Mouse (Mus musculus) bone marrow macrophage, adult 2 months (primary cell): ENCODE data around the gene Cbx2. TPM values are rescaled to one million over a fixed set of nuclear protein-coding genes. Genes with fewer than 3 reads are reported as not detected.
A peak's percentile ranks its signal among the peaks of the same experiment; 100 is the strongest.

ENCODE experiments used
- H3K27ac ChIP-seq: 2 replicates; pipeline ENCODE4 v1.5.1; 2012; ENCODE audit warnings: low read depth, low read length; ENCODE audit not compliant: insufficient read depth
- H3K4me1 ChIP-seq: 2 replicates; pipeline ENCODE4 v1.6.1; 2012; ENCODE audit warnings: low read length; ENCODE audit not compliant: control insufficient read depth, insufficient read depth
- H3K4me3 ChIP-seq: 2 replicates; pipeline ENCODE4 v1.5.1; 2012; ENCODE audit warnings: mild to moderate bottlenecking, low read length, moderate library complexity; ENCODE audit not compliant: insufficient read depth
- CTCF ChIP-seq: IDR thresholded peaks from 2 replicates; pipeline ENCODE4 v1.5.1; 2012; ENCODE audit warnings: low read depth, mild to moderate bottlenecking, low read length, moderate library complexity
- POLR2A ChIP-seq: IDR thresholded peaks from 2 replicates; pipeline ENCODE4 v1.6.1; 2012; ENCODE audit warnings: mild to moderate bottlenecking, low read depth, low read length, borderline replicate concordance
- polyA plus RNA-seq: library from polyadenylated mRNA; stranded (reverse); fragments of >200 nt; gene quantifications from 2 replicates; pipeline ENCODE4 v1.2.4, GENCODE M21; 2012; ENCODE audit not compliant: missing spikeins, insufficient read depth, insufficient read length

Cbx2 gene
- polyA plus RNA-seq, 1 experiment = 2.0 TPM

DNA sequence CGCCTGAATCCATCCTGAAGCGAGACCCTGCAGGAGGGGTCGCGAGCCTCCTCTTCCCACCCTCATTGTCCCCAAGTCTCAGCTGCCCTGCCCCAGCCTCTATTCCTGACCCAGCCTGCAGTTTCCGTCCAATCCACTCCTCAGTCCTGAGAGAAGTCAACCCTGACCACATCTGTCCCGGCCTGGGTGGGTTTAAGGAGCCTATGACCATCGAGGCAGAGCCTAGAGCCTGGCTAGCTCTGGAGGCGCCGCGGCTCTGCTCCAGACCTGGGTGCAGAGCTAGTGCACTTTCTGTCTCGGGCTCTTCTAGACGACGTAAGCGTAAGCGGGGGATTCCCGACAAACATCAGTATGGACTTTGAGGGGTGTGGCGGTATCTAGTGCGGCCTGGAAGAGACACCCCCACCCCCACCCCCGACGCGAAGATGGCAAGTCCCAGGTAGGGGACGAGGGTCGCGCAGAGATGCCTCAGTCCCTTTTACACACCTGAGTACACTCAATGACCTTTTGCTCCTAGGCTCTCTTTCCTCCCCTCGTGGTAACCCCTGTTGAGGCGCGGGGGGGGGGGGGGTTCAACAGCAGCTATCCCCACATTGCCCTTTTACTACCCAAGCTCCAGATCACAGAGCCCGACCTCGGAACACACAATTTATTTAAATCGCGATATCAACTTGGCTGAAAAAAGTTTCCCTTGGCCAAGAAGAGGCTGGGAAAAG lies 19.1 kb downstream of the Cbx2 start:
- H3K4me1 ChIP-seq = peaks cover 12% of the 10 kb centered on the region

DNA sequence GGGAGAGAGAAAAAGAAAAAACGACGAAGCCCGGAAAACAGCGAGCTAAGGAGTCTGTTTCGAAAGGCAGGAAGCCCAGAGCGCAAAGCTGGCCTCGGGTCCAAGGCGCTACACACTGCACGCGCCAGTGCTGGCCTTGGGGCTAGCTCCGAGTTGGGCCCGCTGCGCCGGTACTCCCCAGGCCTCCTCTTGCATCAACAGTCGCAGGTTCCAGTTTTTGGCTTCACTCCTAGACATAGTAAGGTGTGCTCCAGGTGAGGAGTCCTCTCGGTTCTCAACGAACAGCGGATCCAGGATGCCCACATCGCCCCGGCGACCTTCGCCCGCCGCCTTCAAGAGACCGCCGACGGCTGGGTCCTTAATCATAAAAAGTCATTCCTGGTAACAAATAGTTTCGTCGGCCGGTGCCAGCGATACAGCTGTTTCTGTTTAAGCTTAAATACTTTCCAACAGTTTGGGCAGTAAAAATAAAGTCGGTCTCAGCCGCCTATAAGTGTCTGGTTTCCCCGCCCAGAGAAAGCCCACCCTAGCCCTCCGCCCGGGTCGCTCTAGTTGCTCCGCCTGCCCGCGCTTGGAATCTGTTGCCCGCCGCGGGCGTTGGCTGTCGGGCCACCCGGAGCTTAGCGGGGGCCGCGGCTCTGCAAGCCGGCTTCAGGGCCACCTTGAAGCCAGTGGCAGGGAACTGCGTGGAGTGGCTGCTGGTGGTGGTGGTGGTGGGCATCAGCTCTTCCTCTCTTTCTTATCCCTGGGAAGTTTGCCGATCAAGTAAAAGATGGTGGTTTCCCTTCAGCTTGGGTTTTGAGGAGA lies 19.9 kb downstream of the Cbx2 start:
- Histone ChIP-seq H3K4me1 (peaks cover 12% of the 10 kb centered on the region), H3K4me3 (no peak overlapping the region), H3K27ac (no peak overlapping the region)
- no peak for TF ChIP-seq CTCF
- TF ChIP-seq POLR2A = no peak

More for the DNA sequence above, 19.1 kb downstream of the Cbx2 start:
- no peak for TF ChIP-seq POLR2A
- no peak for TF ChIP-seq CTCF
- peak overlapping the region; percentile 80 for H3K4me3 ChIP-seq
- no peak overlapping the region for H3K27ac ChIP-seq

DNA sequence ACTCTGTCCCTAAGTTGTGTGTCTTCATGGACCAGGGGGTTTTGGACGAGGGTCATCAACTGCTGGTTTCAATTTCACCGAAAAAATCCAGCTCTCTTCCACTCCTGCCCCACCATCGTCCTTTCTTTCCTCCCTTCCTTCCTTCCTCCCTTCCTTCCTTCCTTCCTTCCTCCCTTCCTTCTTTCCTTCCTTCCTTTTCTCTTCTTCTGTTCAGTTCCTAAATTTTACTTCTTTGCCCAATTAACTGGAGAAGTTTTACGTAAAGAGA lies 20.4 kb downstream of the Cbx2 start:
- TF ChIP-seq POLR2A (no peak), CTCF (no peak)
- Histone ChIP-seq H3K4me3 (no peak overlapping the region), H3K4me1 (peaks cover 12% of the 10 kb centered on the region), H3K27ac (no peak overlapping the region)

DNA sequence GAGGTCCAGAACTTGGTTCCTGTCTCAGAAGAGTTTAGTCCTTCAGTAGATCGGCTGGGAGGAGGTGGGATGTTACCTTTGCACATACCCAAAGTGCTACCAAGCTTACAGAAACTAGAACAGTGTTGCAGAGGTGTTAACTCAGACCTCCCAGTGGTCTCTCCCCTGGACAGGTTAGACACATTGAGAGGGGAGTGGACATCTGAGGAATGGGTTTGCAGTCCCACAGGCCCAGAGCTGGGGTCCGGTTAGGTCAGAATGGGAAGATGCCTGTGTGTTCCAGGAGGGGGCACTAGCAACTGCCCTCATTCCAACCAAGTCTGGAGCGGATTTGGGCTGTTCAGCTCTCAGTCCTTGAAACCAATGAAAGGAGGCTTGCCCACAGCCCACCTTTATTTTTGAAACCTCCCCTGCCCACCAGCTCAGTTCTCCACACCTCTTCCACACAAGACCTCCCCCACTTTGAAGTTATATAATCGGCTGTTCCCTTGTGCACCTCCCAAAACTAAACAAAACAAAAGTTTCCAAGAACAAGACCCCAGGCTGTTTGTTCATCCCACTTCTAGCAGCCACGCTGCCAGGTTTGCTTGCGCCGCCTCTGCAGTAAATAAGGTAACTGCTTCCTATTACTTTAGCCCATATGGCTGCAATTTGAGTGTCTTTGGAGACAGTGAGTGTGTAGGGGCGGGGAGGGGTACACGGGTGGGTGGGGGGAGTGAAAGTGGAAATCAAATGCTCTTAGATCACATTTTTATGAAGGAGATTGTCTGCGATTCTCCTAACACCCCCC lies 21.2 kb downstream of the Cbx2 start:
- peaks cover 12% of the 10 kb centered on the region for H3K4me1 ChIP-seq
- no peak for TF ChIP-seq POLR2A
- TF ChIP-seq CTCF = peak; percentile 38

DNA sequence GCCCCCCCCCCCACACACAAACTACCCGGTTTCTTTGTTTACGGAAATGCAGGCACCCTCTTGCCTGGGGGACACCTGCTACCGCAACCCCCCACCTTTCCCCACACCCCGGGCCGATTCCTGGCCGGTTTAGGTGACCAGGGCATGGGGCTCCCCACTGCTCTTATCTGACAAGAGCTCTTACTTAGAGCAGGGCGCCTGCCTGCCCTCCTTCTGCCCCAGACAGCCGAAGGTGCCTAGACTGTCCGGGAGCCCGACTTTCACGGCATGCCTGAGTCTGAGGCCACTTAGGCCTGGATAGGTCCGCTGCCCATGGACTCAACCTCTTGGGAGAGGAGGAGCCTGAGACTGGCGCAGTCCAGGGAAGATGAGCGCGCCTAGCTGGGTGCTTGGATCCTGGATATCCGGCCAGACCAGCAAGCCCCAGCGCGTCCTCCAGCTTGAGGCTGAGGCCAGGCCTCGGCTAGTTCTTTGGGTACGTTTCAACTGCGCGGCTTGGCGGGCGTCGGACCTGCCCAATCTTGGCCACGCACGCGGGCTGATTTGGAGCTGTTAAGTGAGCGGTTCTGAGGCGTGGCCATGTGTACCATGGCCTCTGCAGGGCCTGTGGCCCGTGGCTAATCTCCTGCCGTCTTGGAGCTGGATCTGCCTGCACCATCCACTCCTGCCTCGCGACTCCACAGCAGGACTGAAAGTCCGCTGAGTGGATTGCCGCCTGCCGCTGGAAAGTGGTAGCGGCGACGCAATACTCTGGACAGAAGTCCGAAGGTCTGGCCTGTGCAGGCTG lies 22.0 kb downstream of the Cbx2 start:
- TF ChIP-seq CTCF = no peak
- no peak for TF ChIP-seq POLR2A
- Histone ChIP-seq H3K4me1 (peaks cover 8% of the 10 kb centered on the region), H3K4me3 (no peak overlapping the region), H3K27ac (no peak overlapping the region)

More for the DNA sequence above, 21.2 kb downstream of the Cbx2 start:
- no peak overlapping the region for H3K4me3 ChIP-seq
- H3K27ac ChIP-seq = no peak overlapping the region

DNA sequence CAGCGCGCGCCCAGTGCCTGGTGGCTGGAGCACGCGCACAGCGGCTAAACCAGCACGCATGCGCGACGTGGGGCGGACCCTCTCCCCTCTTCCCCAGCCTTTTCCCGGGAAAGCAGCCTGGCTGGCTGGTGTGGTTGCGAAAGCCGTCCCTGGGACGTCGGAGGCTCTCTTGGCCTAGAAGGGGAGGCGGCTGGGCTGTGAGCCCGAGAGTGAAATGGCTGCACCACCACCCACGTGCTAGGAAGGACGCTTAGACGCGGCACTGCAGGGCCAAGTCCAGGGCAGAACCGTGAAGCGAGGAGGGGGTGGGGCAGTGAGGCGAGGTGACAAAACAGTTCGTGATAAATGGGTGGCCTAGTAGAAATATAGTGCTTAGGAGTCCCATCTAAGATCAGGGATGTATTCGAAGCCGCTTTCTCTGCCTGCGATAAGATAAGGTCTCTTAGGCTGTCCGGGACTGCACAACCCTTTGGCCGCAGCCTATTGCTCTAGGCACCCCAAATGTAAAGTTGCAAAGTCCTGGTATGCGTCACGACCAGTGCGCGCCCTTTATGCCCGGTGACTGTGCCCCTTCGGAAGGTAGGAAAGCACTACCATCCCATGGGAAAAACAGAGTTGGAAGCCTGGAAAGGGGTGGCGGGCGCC lies 24.0 kb downstream of the Cbx2 start:
- Histone ChIP-seq H3K27ac (no peak overlapping the region), H3K4me1 (peaks cover 5% of the 10 kb centered on the region), H3K4me3 (no peak overlapping the region)
- TF ChIP-seq POLR2A = no peak
- TF ChIP-seq CTCF = no peak

DNA sequence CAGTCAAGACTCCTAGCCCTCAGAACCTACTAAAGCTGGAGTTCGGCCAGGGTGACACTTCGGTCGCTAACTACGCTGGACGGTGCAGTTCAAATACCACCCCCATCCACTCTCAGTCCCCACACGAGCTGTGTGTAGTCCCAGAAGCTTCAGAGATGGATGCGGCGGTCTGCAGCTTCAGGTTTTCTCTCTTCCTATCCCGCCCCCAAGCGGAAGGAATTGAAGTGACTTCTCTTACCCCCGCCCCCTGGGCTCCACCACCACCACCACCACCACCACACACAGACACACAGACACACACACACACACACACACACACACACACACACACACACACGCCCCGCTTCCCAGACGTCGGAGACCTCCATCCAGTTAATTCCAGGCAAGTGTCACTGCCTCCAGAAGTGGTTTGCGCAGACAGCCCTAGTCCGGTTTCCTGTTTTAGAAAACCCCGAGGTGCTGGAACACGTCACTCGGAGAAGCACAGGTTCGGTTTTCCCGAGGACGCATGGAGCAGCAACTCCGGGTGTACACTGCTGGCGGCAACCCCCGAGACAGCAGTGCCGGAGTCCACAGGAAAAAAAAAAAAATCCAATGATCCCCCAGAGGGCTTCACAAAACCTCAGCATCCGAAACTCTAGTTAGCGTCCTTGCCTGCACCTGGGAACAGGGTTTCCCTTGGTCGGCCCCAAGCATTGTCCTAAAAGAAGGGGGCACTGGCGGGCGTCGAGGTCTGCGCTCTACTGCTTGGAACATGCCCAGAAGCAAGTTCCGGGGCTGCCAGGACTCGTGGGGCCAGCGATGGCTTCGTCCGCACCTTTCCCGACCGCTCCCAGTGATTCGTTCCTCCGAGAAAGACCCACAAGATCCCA lies 24.7 kb downstream of the Cbx2 start:
- no peak overlapping the region for H3K27ac ChIP-seq
- H3K4me1 ChIP-seq = peaks cover 3% of the 10 kb centered on the region
- TF ChIP-seq POLR2A = no peak
- TF ChIP-seq CTCF = no peak
- no peak overlapping the region for H3K4me3 ChIP-seq

DNA sequence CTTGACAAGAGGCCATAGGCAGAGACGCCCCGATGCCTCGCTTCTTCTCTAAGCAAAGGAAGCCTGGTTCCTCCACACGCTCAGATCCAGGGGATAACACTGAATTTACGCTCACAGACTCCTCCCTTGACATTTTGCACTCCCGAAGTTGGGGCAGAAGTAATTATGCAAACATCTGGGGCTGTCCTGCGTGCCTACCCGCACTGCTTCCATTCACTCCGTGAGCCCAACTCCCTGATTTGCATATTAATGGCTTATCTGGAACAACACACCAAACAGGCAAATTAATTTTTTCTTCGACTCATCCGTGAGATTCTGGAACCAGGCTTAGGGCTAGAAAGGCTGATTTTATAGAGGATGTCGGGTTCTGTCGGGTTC lies 25.4 kb downstream of the Cbx2 start:
- H3K27ac ChIP-seq = no peak overlapping the region
- no peak for TF ChIP-seq CTCF
- TF ChIP-seq POLR2A = no peak
- H3K4me1 ChIP-seq = peaks cover 3% of the 10 kb centered on the region; the same call in 1 of the 2 replicates
- H3K4me3 ChIP-seq = no peak overlapping the region
